Mouse (Mus musculus): ENCODE measurements around the gene Pde6b. TPM values are rescaled to one million over a fixed set of nuclear protein-coding genes. Genes with fewer than 3 reads are reported as not detected.
A peak's percentile ranks its signal among the peaks of the same experiment; 100 is the strongest.

Gene Pde6b
- total RNA-seq, 2 experiments from 2014 or later = not detected

DNA sequence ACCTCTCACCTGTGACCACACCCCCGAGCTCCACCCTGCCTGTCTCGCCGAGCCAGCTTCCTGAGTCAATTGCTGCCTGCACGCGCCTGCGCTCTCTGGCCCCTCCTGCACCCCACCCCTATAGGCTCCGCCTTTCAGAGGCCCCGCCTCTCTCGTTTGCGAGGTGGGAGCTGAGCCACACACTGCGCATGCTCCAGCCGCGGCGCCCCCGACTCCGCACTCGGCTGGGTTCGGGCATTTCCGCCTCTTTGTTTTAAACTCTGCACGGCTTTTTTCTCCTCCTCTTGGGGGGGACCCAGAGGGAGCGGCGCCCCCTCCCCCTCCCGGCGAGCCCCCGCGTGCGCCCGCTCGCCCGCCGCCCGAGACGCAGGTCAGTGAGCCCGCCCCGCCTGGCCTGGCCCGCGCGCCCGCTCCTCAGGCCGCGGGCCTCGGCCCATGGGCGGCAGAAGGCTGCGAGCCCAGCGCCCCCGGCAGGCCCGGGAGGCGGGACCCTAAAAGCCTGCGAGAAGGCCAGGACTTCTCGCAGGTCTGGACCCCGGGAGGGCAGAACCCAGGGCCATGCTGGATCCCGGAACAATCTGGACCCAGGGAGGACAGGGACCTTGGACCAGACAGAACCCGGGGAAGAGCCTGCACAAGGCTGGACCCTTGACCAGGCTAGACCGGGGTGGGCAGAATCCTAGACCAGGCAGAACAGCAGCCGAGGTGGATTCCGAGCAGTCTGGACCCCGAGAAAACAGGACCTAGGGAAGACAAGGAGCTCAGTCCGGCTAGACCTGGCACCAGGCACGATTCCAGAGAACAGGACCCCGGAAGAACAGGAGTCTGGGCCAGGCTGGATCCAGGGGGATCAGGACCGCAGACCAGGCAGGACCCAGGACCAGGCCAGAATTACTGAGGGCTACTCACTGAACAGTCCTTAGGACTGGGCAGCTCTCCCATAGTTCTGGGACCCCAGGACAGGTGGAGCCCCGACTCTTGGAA is 73.2 kb downstream of the Pde6b start, which contains the start of gene Pcgf3:
TSS of gene Pcgf3 (plus strand) at position 151 of the 984 bp plus-strand sequence.
- peak; percentile 95 to 97 for DNase-seq (ENCODE audit: low spot score in 2 of 2)

DNA sequence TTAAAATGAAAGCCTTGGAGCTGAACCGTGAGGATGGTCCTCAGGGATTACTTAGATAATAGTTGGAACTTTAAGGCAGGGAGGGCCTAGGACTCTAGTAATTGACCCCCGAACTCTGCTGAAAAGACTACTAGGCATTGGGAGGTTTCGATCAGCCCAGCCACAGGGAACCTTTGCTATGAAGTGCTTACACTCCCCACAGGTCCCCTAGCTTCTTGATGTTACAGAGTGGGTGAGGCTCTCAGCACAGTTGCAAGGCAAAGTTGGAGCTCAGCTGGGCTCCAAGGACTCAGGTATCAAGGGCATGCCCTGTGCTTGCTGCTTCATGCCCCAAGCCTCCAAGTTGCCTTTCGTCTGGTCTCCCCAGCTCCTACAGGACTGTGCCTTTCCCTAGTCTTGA is 74.3 kb downstream of the Pde6b start:
- no peak for DNase-seq (ENCODE audit: low spot score in 2 of 2)

DNA sequence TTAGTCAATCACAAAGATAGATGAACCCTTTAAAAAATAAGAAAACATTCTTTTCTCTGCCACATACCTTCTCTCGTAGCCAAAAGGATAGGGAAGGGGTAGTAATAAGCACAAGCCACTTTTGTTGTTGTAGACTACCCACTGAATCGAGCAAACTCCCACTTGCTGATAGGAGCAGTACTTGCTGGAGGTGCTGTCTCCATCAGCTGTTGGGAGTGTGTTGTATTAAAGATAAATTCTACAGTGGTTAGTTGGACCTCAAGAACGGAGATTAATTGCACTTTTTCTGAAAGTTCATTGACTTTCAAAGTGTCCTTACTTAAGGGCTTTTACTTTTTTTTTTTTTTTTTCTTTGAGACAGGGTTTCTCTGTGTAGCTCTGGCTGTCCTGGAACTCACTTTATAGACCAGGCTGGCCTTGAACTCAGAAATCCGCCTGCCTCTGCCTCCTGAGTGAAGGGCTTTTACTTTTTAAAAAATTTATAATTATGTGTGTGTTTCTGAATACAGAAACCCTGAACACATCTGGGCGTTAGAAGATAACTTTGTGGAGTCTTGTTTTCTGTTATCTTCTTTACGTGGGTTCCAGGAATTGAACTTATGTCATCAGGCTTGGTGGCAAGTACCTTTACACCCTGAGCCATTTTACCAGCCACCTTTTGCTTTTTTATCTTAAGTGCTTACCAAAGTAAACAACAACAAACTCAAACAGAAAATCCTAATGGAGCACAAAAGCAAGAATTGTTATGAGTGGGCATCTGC is 77.1 kb downstream of the Pde6b start:
- DNase-seq (ENCODE audit: low spot score in 2 of 2) = no peak

DNA sequence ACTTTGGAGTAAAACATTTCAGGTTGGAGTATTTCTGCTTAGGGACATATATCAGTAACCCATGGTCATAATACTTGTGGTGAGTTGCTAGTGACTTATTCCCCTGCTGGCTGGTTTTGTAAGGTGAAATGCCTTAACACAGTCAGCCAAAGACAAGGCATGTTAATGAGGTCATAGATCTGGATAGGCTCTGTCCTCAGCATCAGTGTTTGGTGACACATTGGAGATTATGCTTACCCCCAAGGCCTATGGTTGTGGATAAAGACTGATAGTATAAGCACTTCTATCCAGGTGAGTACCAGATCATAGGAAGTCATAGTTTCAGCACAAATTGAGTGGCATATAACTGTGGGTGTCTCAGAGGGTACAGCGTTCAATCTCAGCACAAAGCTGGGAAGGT is 78.5 kb downstream of the Pde6b start:
- DNase-seq (ENCODE audit: low spot score in 2 of 2) = no peak

DNA sequence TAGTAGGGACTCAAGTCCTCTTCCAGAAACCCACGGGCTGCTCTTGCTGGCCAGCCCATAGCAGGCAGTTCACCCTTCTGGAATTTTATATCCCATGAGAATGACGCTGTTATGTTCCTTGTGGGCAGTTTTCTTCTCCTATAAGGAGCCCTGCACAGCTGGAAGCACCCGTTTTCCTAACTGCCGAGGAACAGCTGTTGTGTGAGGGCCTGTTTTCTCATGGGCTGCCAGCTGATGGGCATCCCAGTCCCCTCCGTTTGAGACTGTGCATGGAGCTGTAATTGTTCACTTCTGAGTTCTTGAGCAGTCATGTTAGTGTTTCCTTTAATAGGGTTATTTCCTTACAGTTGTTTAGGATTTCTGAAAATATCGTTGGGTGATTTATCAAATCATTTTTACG is 81.4 kb downstream of the Pde6b start:
- no peak for DNase-seq (ENCODE audit: low spot score in 2 of 2)

DNA sequence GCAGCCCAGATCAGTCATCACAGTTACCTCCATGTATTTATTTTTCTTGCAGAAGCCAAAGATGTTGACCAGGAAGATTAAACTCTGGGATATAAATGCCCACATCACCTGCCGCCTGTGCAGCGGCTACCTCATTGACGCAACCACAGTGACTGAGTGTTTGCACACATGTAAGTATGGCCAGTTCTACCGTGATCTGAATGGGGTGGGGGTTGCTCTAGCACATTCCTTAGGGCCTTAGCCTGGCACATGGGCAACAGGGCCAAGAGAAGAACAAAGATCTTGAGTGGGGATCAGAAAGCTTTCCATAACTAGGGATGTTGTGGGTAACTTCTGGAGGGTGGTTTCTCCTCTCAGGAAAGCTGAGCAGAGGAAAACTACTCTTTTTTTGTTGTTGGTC is 85.5 kb downstream of the Pde6b start:
- DNase-seq (ENCODE audit: low spot score in 2 of 2) = no peak

DNA sequence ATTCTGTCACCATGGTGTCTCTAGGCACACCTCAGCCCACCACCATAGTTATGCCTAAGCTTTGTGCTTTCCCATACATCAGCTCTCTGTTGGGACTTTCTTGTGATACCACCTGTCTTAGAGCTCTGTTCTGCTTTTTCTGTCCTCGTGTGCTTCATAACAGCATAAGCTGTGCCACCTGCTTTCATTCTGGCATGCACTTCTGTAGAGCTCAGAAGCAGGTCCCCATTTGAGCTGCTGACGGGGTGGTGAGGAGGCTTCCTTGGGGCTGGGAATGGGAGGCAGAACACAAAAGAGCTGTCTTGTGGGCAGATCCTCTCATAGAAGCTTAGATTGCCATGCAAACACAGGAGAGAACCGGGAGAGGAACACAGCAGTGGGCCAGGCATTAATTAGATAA is 87.8 kb downstream of the Pde6b start:
- DNase-seq (ENCODE audit: low spot score in 2 of 2) = no peak

Other genes with a start within 250 kb of the Pde6b start
- 10 to 100 TPM; 30.1 to 33.7 TPM for gene Dr1, start 119.5 kb upstream of the Pde6b start, total RNA-seq (2021)
- 10 to 100 TPM; 11.4 to 14.6 TPM for gene Pigg, start 75.8 kb upstream of the Pde6b start, total RNA-seq (2021)
- gene Gm42517, start 20.5 kb upstream of the Pde6b start, total RNA-seq (2021) = 1 to 10 TPM; 2.5 to 2.6 TPM
- gene Atp5k, start 46.1 kb downstream of the Pde6b start, total RNA-seq (2021) = 100 to 1,000 TPM; 457 to 578 TPM
- 1 to 10 TPM; 1.5 to 2.4 TPM for gene Mfsd7a, start 60.5 kb downstream of the Pde6b start, total RNA-seq (2021)
- 10 to 100 TPM; 25.6 to 41.8 TPM for gene Pcgf3, start 72.8 kb downstream of the Pde6b start, total RNA-seq (2021)
- 1 to 10 TPM; 1.8 to 3.4 TPM for gene Cplx1, start 161.6 kb downstream of the Pde6b start, total RNA-seq (2021)
- 10 to 100 TPM; 78.1 to 94.1 TPM for gene Gak, start 241.4 kb downstream of the Pde6b start, total RNA-seq (2021)
- 10 to 100 TPM; 17.2 to 25.4 TPM for gene Tmem175, start 241.4 kb downstream of the Pde6b start, total RNA-seq (2021)

All from adrenal gland, adult 18-20 months (tissue).